Mouse (Mus musculus): Measurements from ENCODE around the gene Olfr466.

GRCm38 (mm10) chr13:65200667-65201066, 50.6 kb downstream of the Olfr466 start:
- TF ChIP-seq CTCF (conservative IDR thresholded peaks at IDR 0.05; ENCODE audit: low read length) = no peak
- no peak for TF ChIP-seq POU5F1 (IDR thresholded peaks at IDR 0.05; ENCODE audit: borderline replicate concordance, low read length)
- no peak for TF ChIP-seq NANOG (IDR thresholded peaks at IDR 0.05; ENCODE audit: borderline replicate concordance, low read length)

Measured in E14TG2a.4 (cell line).